Mouse (Mus musculus) heart, adult 9 months (tissue): ENCODE results near the gene Mlh3.

Experiments used
- DNase-seq, 2 experiments: peaks; one replicate each; pipeline ENCODE4 v3.0.0; 2022; ENCODE audit warnings: low spot score in 2 of 2

Mlh3 gene

DNA sequence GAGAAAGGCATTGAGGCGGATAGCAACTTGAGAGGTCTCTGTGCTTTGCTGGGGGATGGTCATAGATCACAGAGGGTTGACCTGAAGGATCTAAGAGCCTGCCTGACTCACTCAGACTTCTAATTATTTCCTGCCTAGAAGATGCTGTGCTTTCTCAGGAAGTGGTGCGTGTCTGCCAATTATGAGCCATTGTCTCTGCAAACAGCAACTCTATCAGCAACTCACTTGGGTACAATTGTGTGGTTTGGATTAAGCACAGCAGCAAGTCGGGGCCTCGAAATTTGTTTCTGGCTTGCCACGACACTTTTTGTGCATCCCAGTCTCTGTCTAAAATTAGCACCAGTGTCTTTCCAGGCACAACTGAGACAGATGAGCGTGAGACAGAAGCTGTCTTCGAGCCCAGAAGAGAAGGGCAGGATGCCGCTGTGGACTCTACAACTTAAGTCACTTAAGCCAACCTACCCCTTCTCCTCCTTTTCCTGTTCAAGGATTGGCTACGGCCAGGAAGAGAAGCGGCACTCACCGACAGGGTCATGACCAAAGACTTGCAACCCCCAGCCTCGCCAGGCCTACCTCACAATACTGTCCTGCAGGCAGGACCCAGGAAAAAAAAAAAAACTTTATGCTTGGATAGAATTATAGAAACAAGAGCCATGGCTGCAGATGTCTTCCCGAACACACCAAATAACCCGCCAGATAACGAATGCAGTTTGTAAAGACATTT lies 42.4 kb downstream of the Mlh3 start:
- DNase-seq = no peak

DNA sequence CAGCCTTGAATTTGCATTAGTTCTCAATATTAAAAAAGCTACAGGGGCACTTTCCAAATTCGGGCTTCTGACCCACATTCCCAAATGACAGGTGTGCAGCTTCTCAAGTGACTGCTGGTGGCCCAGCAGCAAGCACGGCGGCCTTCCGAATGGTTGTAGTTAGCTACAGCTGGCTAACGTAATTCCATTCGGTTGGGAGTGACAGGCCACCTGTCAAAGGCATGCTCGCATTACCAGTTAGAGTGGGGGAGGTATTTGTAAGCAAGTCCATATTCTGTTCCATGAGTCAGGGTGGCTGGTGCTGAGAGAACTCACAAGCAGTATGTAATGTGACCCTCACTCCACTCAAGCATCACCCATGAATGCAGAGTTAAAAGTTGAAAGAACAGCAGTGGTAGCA lies 43.2 kb downstream of the Mlh3 start:
- no peak for DNase-seq

DNA sequence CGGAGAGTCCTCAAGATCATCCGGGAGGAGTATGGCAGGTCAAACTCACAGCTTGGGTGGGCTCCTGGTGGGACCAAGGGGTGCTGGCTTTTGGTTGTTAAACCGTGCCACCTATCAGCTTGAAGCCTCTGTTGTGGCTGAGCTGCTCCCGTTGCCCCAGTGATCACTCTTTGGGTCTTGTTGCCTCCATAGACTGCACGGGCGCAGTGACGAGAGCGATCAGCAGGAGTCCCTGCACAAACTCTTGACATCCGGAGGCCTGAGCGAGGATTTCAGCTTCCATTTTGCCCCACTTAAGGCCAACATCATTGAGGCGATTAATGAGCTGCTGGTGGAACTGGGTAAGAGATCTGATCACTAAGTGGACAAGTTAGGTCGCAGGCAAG lies 50.5 kb downstream of the Mlh3 start:
- DNase-seq = no peak

DNA sequence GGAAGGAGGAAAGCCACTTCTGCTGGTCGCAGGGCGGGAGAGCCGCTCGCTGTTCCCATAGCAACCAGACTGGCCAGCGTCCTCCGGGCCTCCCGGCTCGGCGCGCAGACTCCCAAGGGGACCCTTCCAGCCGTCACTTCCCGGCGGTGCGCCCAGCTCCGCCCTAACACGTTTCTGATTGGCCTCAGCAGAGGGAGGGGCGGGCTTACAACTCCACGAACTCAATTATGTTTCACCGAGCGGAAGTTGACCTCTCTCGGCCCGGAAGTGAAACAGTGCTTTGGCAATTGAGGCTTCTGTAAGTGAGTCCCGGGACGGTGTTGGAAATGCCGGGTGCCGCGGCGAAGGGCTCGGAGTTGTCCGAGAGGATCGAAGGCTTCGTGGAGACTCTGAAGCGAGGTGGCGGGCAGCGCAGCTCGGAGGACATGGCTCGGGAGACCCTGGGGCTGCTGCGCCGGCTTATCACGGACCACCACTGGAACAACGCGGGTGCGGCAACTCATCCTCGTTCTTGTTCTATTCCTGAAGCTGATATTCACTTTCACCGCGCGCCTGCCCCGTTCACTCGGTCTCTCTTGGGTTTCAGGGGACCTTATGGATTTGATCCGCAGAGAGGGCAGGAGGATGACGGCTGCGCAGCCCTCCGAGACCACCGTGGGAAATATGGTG lies 51.0 kb downstream of the Mlh3 start, which contains the start of gene Eif2b2:
Gene Eif2b2, plus strand, starts transcription at position 246 of the 669 bp plus-strand sequence.
- DNase-seq = peak; percentile 99 to 100

DNA sequence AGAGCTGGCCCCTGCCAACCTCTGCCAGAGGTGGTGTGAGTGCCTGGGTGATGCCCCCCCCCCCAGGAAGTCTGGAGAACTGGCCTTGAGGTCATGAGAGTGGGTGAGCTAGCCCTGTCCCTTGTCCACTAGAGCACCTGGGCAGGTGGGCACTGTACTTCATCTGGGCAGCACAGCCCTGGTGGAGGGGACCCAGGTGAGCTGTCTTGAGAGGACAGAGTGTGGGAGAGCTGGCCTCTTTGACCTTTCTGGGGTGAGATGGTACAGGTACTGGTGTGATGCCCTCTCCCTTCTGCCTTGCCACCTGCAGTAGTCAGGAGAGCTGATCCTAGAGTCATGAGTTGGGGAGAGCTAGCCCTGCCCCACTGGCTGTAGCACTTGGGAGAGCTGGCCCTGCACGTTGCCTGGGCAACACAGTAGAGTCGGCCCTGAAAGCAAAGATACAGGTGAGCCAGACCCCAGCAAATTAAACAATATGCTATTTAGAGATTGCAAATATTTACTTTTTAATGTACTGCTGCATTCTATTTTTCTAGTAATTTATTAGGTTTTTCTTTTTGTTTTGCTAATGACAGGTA lies 52.6 kb downstream of the Mlh3 start:
- no peak for DNase-seq

DNA sequence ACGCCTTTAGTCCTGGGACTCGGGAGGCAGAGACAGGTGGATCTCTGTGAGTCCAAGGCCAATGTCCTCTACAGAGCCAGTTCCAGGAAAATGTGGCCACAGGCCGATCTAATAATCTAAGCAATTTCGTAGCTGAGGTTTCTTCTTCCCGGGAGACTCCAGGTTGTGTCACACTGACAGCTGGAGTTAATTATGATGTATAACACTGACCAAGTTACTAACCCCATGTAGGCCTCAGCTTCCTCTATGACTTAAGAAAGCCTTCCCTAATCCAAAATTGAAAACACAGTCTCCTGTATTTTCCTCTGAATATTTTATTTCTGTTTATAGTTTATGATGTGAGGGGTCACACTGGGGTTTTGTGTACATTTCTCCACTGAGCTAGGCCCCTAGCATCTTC lies 55.4 kb downstream of the Mlh3 start:
- no peak for DNase-seq

DNA sequence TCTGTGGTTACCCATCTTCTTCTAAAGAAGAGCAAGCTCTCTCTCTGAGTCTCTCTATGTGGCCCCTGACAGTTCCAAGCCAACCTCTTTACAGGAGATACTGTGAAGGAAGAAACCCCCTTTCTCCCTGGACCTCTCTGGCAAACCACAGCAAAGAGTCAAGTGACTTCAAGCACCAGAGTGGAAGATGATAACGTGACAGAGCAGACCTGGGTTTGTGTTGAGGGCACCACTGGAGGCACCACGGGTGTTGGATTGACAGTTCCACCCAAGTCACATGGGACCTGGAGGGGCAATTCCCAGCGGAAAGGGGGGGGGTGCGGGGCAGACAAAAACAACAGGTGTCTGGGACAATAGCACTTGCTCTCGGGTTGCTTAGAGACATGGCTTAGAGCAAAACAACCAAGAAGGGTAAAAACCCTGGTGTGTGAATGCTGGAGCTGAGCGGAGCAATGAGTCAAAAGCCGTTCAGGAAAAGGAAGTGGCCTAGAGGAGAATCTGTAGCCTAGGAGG lies 61.7 kb downstream of the Mlh3 start:
- DNase-seq = no peak

DNA sequence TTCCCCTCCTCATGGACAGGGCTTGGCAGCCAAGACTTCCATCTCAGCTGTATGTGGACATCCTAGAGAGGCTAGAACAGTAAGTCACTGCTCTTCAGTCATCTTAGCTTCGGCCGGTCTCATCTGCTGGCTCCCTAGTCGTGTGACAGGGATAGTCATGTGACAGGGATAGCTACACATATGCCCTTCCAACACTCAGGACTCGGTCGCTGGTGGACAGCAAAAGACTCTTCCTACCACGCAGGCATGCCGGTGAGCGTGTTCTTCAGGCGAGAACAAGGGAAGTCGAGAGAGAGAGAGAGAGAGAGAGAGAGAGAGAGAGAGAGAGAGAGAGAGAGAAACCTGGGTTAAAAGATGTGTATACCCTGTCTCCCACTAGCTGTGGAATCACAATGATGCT lies 65.0 kb downstream of the Mlh3 start:
- DNase-seq = no peak

DNA sequence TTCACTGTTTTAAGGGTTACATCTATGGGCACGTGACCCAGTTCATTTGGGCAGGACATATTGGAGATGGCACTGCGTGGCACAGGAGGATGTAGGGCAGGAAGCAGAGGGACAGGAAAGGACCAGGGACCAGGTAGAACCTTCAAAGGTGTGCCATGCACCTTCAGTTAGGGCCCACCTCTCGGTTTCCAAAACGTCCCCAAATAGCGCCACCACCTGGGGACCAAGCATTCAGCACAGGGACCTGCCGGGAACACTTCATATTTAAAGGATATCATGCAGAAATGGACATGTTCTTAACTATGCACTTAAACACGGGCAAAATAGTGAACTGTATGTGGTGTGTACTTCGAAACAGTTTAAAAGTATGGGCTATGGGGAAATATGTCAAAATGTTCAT lies 66.3 kb downstream of the Mlh3 start:
- no peak for DNase-seq

DNA sequence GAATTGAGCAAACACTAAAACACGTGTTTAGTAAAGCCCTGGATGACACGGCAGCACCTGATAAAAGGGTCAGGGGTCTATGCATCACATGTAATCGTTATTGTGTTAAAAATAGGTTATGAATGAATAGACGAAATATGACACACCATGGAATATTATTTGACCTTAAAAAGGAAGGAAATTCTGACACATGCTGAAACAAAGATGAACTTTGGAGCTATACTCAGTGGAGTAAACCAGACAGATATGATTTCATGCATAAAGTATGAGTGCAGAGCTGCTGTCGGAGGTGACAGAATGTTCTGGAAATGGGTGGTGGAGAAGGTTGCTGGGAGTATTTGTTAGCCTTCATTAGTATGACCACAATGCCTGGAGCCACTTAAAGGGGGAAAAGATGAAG lies 66.7 kb downstream of the Mlh3 start:
- no peak for DNase-seq

DNA sequence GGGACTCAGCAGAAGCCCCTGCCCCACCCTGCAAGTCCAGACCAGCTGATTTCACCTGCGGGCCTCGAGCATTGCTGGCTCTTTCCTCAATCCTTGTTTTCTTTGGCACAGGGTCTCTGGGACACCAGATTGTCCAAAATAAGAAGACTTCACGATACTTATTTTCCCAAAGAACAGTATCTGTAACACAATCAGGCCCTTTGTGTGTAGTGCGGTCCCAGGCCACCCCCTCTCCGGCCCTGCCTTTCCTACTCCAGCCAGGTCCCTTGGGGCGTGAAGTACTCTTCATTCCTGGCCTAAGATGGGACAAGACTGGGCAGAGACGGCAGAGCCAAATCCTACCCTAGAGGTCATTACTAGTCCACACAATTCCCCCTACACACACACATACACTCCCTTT lies 68.2 kb downstream of the Mlh3 start:
- no peak for DNase-seq

DNA sequence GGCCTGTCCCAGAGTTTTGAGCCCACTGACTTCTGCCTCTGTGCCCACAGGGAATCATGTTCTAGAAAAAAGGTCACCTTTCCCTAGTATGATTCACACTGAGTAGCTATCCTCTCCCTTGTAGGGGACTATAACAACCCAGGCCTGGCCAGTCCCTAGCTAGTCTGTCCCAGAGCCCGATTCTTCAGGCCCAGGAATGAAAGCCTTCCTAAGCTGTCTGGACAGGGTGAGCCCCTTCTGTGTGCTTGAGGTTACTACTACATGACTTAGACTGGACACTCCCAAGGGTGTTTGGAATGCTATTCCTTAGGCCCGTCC lies 68.6 kb downstream of the Mlh3 start:
- DNase-seq = no peak

DNA sequence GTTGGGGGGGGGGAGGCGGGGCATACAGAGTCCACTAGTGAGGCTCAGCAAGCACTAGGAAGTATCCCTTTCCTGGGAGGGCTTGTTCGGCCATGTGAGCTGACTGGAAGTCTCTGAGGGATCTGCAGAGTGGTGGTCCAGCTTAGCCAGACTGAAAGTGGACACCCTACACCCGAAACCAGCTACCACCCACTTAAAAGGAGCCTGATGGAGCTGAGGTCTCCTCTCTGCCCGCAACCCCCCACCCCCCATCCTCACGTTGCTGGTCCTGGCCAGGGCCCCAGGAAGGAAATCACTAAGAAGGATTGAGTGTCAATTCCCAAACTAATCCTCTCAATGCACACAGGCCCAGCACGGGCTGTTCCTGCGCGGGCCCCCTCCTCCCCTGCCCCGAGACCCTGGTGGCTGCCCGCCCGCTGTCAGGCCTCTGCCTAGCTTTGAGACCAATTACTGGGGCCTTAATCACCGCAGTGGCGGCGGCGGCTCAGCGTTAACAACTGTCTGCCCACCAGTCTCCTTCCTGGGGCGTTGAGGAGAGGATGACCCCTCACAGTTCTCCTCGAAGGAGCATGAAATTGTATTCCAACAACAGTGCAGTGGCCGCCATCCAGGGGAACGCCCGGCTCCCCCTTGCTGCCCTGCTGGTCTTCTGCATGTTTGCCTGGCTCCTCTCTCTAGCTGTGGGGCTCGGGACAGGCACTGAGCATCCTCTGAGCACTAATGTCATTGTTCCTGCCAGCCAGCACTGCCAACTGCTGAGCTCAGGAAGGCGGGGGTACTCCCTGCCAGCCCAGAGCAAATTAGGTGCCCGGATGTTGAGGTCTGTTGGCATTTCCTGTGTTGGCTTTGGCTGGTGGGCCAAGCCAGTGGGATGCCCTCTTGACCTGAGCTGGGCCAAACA lies 69.2 kb downstream of the Mlh3 start:
- no peak for DNase-seq

DNA sequence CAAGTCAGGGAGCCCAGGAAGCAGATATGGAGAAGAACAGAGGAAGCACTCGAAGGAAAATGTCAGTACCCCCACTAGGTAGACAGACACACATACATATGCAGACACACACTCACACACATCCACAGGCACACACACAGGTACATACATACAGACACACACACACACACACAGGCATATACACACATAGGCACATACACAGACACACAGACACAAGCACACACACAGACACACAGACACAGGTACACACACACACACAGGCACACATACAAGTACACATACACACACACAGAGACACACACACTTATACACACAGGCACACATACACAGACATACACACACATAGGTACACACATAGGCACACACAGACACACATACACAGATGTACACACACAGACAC lies 70.4 kb downstream of the Mlh3 start:
- no peak for DNase-seq

DNA sequence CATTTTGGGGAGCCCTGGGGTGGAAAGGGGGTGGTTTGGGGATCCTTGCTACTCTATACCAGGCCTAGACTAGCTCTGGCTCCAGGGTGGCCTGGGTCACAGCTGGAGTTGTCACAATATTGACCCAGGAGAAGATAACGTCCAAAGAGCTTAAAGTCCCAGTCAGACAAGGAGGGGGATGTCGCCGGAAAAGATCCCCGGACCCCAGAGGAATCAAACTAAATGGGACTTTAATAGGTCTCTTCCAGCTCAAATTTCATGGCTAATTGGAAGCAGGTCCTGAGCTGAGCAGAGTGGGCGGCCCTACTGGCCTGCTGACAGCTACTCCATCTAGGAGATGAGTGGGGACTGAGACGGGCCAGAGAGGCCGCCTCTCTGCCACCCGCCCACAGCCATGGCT lies 72.5 kb downstream of the Mlh3 start:
- DNase-seq = no peak

DNA sequence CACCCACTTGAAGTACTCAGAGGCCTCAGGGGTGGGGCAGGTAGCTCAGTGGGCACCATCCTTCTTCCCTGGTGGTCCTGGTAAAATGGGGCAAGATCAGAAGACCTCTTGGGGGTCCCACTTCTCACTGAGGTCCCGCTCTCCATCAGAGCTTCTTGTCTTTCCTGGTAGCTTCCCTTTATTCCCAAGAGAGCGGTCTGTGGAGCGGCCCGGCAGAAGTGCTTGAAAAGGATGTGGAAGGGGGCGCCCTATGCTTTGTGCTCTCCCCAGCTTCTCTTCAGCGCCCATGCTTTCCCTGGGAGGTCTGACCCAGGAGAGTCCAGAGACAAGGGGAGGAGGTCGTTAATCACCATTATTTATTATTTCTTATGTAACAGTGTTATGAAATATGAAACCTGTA lies 73.0 kb downstream of the Mlh3 start:
- no peak for DNase-seq

DNA sequence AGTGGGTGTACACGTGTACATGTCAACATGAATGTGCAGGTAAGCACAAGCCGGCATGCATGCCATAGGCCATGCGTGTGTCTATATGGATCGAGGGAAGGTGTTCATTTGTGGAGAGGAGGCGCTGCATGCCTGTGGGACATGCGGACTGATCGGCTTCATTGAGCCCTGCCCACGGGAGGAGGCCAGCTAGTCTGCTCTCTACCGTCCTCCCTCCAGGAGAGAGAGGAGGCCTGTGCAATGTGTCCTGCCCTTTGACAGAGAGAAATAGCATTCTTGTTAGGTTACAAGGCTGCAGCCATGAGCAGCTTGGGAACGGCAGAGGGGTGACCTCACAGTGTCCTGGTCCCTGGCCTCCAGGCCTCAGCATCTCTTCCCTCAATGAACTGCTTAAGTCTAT lies 74.2 kb downstream of the Mlh3 start:
- DNase-seq = no peak

DNA sequence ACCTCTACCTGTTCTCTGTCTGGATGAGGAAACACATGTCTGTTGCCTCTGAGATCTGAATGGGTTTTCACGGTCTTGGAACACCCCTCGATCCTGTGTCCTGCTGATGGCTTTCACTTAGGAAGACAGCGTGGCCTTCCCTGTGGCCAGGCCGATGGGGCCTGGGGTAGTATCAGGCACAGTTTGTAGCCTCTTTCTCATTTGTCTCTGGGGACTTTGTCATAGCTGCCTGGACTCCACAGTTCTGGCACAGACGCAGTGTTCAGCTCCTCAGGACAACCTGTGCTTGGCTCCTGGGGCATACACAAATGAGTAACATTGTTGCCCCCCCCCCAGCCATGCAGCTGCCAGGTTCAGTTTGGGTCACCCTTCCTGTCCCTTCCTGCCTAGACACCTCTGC lies 75.3 kb downstream of the Mlh3 start:
- DNase-seq = peak; percentile 55 to 75

DNA sequence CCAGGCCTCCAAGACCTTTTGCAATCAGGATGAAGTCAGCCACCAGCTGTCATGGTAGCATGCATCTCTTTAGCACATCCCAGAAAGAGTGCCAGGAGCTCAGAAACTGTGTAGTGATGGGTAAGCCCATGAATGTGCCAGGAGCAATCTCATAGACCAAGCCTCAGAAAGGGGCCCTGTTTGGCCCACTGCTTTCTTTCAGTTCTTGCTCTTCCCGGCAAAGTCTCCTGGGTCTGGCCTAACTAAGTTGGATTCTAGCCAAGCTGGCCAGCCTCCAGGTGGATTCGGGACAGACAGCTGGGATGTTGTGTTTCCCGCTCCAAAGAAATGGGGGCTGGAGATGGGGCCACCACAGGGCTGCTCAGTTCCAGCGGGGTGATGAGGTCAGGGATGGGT lies 75.8 kb downstream of the Mlh3 start:
- peak; percentile 90 to 94 for DNase-seq

DNA sequence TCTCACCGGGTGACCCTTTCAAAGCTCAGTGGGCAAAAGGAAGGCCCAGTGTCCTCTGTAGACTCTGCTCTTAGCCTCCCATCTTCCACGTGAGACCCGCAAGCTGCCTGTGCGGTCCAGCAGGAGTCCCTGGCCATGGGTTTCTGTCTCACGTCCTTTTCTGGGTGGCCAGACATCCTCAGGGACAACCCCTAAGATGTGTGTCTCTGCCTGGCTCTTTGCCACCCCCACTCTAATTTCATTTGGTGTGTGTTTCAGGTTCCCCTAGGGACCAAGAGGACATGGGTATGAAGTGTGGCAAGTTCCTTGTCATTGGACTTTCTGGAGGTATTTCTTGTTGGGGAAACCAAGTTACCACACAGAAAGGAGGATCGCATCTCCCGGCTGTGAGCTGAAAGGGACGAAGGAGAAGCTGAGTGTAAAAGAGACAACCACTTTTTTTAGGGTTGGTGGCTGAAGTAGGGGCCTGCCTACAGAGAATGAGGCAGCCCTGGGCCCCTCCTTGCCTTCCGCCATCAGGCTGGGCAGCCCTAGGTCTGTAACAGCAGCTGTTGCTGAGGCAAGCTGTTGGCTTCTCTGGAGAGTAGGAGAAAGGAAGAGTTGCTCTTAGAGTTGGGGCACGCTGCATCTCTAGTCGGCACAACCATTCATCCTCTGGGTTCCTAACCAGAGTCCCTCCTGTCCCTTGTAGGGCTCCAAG lies 76.3 kb downstream of the Mlh3 start:
- no peak for DNase-seq

DNA sequence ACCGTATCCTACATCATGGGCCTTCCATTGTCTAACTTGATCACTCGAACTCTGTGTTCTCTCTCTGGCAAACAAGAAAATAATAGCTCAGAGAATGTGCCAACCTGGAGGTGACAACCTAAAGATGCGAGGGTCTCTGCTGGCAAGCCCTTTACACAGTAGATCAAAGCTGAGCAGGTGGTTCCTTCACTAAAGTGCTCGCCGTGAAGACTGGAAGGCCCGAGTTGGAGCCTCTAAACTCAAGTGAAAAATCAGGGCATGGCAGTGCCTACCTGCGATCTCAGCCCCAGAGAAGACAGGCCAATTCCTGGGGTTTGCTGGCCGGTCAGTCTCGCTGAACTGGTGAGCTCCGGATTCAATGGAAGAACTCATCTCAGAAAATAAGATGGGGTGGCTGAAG lies 77.3 kb downstream of the Mlh3 start:
- no peak for DNase-seq
